8 mouse cellular contexts compared by ENCODE assay signal in genomic region chr13:49213531-49213932, GRCm38 (mm10). TPM values are rescaled to one million over a fixed set of nuclear protein-coding genes. Genes with fewer than 3 reads are reported as not detected.
DNase-seq lines count a peak whose midpoint lies in the region; ATAC-seq lines count a peak whose summit lies in the region.

No protein-coding gene starts in this region.

- H3K4me3 ChIP-seq in forebrain, embryonic 12.5 days (replicated peaks), result no peak overlapping the region
- H3K4me3 ChIP-seq in forebrain, embryonic 11.5 days (ENCODE audit: low read depth, low read length), result no peak overlapping the region
- H3K4me3 ChIP-seq in neural tube, embryonic 13.5 days, result no peak overlapping the region

- ATAC-seq in forebrain, embryonic 12.5 days (ENCODE audit: low FRiP score), result no peak
- ATAC-seq in forebrain, embryonic 11.5 days (replicated peaks; ENCODE audit: low FRiP score), result no peak
- no peak for ATAC-seq in neural tube, embryonic 13.5 days (ENCODE audit: low read depth)

- peak overlapping the region; percentile 5; the same call in 1 of the 2 replicates for H3K9ac ChIP-seq in forebrain, embryonic 12.5 days
- H3K9ac ChIP-seq in forebrain, embryonic 11.5 days (ENCODE audit: low read length), result no peak overlapping the region
- H3K9ac ChIP-seq in neural tube, embryonic 13.5 days, result 0 out of 2 replicates have a peak overlapping the region, but pooled peaks have one; percentile 31

- H3K4me1 ChIP-seq in forebrain, embryonic 12.5 days, result peaks cover 49% of the 10 kb centered on the region
- H3K4me1 ChIP-seq in forebrain, embryonic 11.5 days (replicated peaks; ENCODE audit: control insufficient read depth, insufficient read depth, low read length), result peaks cover 5% of the 10 kb centered on the region
- H3K4me1 ChIP-seq in neural tube, embryonic 13.5 days (replicated peaks), result peaks cover 48% of the 10 kb centered on the region

- no peak for DNase-seq in forebrain, embryonic 11.5 days (ENCODE audit: low spot score)
- DNase-seq in neural tube, embryonic 10.5 days (ENCODE audit: extremely low spot score, low spot score), result no peak
- DNase-seq in cerebellum, adult 9-10 months, result peak; percentile 78
- DNase-seq in heart, postnatal 4 days, result peak; percentile 43
- DNase-seq in natural killer cell, adult 2 months (ENCODE audit: low spot score in 2 of 2), result peak; percentile 84 to 93
- no peak for DNase-seq in frontal cortex, postnatal 14 days (ENCODE audit: low spot score in 2 of 2)

- H3K9me3 ChIP-seq in forebrain, embryonic 12.5 days, result no peaks in the 10 kb centered on the region
- H3K9me3 ChIP-seq in forebrain, embryonic 11.5 days (ENCODE audit: control insufficient read depth, low read length), result no peaks in the 10 kb centered on the region
- no peaks in the 10 kb centered on the region for H3K9me3 ChIP-seq in neural tube, embryonic 13.5 days

- H3K27ac ChIP-seq in forebrain, embryonic 12.5 days, result no peak overlapping the region
- H3K27ac ChIP-seq in forebrain, embryonic 11.5 days (ENCODE audit: low read depth, low read length), result no peak overlapping the region
- H3K27ac ChIP-seq in neural tube, embryonic 13.5 days (replicated peaks), result peak overlapping the region; percentile 68; the same call in 1 of the 2 replicates

- H3K4me2 ChIP-seq in forebrain, embryonic 12.5 days, result no peak overlapping the region
- H3K4me2 ChIP-seq in forebrain, embryonic 11.5 days (ENCODE audit: low read depth, low read length, severe bottlenecking), result no peak overlapping the region
- 0 out of 2 replicates have a peak overlapping the region, but pooled peaks have one; percentile 4 for H3K4me2 ChIP-seq in neural tube, embryonic 13.5 days

- H3K27me3 ChIP-seq in forebrain, embryonic 12.5 days, result peaks cover 39% of the 10 kb centered on the region
- H3K27me3 ChIP-seq in forebrain, embryonic 11.5 days (ENCODE audit: control insufficient read depth, insufficient read depth, low read length), result peaks cover 2% of the 10 kb centered on the region; the same call in 1 of the 2 replicates
- H3K27me3 ChIP-seq in neural tube, embryonic 13.5 days, result peaks cover 26% of the 10 kb centered on the region

- 72% methylated on average over 4 of the region's 4 CpGs for WGBS in forebrain, embryonic 12.5 days
- 62% methylated on average over 4 of the region's 4 CpGs for WGBS in forebrain, embryonic 11.5 days
- WGBS in neural tube, embryonic 13.5 days, result 61% methylated on average over 4 of the region's 4 CpGs

- no peaks in the 10 kb centered on the region for H3K36me3 ChIP-seq in forebrain, embryonic 12.5 days (replicated peaks)
- H3K36me3 ChIP-seq in forebrain, embryonic 11.5 days (ENCODE audit: control insufficient read depth, insufficient read depth, low read length), result no peaks in the 10 kb centered on the region
- H3K36me3 ChIP-seq in neural tube, embryonic 13.5 days, result no peaks in the 10 kb centered on the region

RNA-seq across cellular contexts. Expression of gene Card19, which starts 2.3 kb away (rescaled TPM):
- polyA plus RNA-seq in forebrain, embryonic 12.5 days (2016; fragmentation: Nextera tagmentation; extraction: Ambion mirVana), result 15.3 and 17.2 TPM in 2 replicates
- 18.9 and 19.6 TPM in 2 replicates for polyA plus RNA-seq in forebrain, embryonic 11.5 days (2014; fragmentation: Nextera tagmentation; extraction: Ambion mirVana)
- polyA plus RNA-seq in neural tube, embryonic 13.5 days (2015; fragmentation: Nextera tagmentation; extraction: Ambion mirVana), result 35.3 and 47.8 TPM in 2 replicates
- total RNA-seq in heart, postnatal 4 days (2021), result 100 to 1,000 TPM; 103 to 108 TPM

RNA-seq across cellular contexts. Expression of gene Ninj1, which starts 26.2 kb away (rescaled TPM):
- 14.3 and 16.9 TPM in 2 replicates for polyA plus RNA-seq in forebrain, embryonic 12.5 days (2016; fragmentation: Nextera tagmentation; extraction: Ambion mirVana)
- polyA plus RNA-seq in forebrain, embryonic 11.5 days (2014; fragmentation: Nextera tagmentation; extraction: Ambion mirVana), result 19.6 and 23.8 TPM in 2 replicates
- polyA plus RNA-seq in neural tube, embryonic 13.5 days (2015; fragmentation: Nextera tagmentation; extraction: Ambion mirVana), result 21.8 and 24.6 TPM in 2 replicates
- 10 to 100 TPM; 51.3 to 53.5 TPM for total RNA-seq in heart, postnatal 4 days (2021)

RNA-seq across cellular contexts. Expression of gene Susd3, which starts 35.0 kb away (rescaled TPM):
- 0.69 and 0.84 TPM in 2 replicates for polyA plus RNA-seq in forebrain, embryonic 12.5 days (2016; fragmentation: Nextera tagmentation; extraction: Ambion mirVana)
- 0.32 and 1.4 TPM in 2 replicates for polyA plus RNA-seq in forebrain, embryonic 11.5 days (2014; fragmentation: Nextera tagmentation; extraction: Ambion mirVana)
- 0.55 and 1.1 TPM in 2 replicates for polyA plus RNA-seq in neural tube, embryonic 13.5 days (2015; fragmentation: Nextera tagmentation; extraction: Ambion mirVana)
- under 1 TPM; 0.43 to 0.68 TPM for total RNA-seq in heart, postnatal 4 days (2021)

Comparison
In these comparisons a context has a peak if more than half of its experiments do, and no peak if none do; other contexts are left out.
1. DNase-seq: peak in cerebellum, adult 9-10 months (single experiment), heart, postnatal 4 days (single experiment) and natural killer cell, adult 2 months (2 of 2); none in forebrain, embryonic 11.5 days (single experiment), neural tube, embryonic 10.5 days (single experiment) and frontal cortex, postnatal 14 days (0 of 2).